Mouse (Mus musculus) E14TG2a.4 (cell line): Measurements from ENCODE around the gene Adap1.

Source experiments
- CTCF ChIP-seq: conservative IDR thresholded peaks from 2 replicates; pipeline ENCODE4 v1.5.1; 2014; ENCODE audit warnings: low read length
- NANOG ChIP-seq: IDR thresholded peaks from 2 replicates; pipeline ENCODE4 v1.6.1; 2014; ENCODE audit warnings: borderline replicate concordance, low read length, mixed read lengths
- POU5F1 ChIP-seq: IDR thresholded peaks from 2 replicates; pipeline ENCODE4 v1.6.1; 2014; ENCODE audit warnings: low read length, borderline replicate concordance

DNA sequence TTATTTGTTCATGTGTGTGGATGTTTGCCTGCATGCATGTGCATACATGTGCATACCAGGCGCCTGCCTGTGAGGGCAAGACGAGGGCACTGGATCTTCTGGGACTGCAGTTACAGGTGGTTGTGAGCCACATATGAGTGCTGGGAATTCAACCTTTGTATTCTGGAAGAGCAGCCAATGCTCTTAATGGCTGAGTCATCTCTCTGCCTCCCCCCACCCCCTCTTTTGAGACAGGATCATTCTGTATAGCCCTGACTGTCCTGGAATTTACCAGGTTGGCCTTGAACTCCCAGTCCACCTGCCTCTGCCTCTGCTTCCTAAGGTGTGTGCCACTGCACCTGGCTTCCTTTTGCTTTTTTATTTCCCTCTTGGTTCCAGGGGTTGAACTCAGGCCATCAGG, 49.4 kb upstream of the Adap1 start:
- TF ChIP-seq CTCF: no peak
- TF ChIP-seq POU5F1: no peak
- no peak for TF ChIP-seq NANOG
